Mouse (Mus musculus): ENCODE data around the gene Pld1. TPM values are rescaled to one million over a fixed set of nuclear protein-coding genes. Genes with fewer than 3 reads are reported as not detected.

Gene Pld1
- polyA plus RNA-seq, 1 experiment from 2014 or later = 5.7 TPM

- Histone ChIP-seq H3K9ac (replicated peaks; ENCODE audit: low read depth, low read length) (no peak overlapping the region), H3K27me3 (ENCODE audit: control insufficient read depth, insufficient read depth, low read length) (no peaks in the 10 kb centered on the region), H3K27ac (ENCODE audit: low read depth, low read length) (no peak overlapping the region), H3K4me3 (ENCODE audit: low read depth, low read length) (no peak overlapping the region), H3K36me3 (ENCODE audit: control insufficient read depth, insufficient read depth, low read length) (no peaks in the 10 kb centered on the region), H3K4me1 (ENCODE audit: control insufficient read depth, insufficient read depth, low read length) (no peaks in the 10 kb centered on the region), H3K9me3 (ENCODE audit: control insufficient read depth, low read length) (no peaks in the 10 kb centered on the region), H3K4me2 (ENCODE audit: low read depth, low read length) (no peak overlapping the region)
- 98% methylated on average over 4 of the region's 4 CpGs for WGBS
- no peak for ATAC-seq (ENCODE audit: low read depth)
Measured at GRCm38 (mm10) chr3:28042366-28042765, 103.9 kb downstream of the Pld1 start.

- no peak for ATAC-seq (ENCODE audit: low read depth)
- Histone ChIP-seq H3K9ac (replicated peaks; ENCODE audit: low read depth, low read length) (no peak overlapping the region), H3K27ac (ENCODE audit: low read depth, low read length) (no peak overlapping the region), H3K9me3 (ENCODE audit: control insufficient read depth, low read length) (no peaks in the 10 kb centered on the region), H3K36me3 (ENCODE audit: control insufficient read depth, insufficient read depth, low read length) (no peaks in the 10 kb centered on the region), H3K4me1 (ENCODE audit: control insufficient read depth, insufficient read depth, low read length) (no peaks in the 10 kb centered on the region), H3K4me2 (ENCODE audit: low read depth, low read length) (no peak overlapping the region), H3K27me3 (ENCODE audit: control insufficient read depth, insufficient read depth, low read length) (no peaks in the 10 kb centered on the region), H3K4me3 (ENCODE audit: low read depth, low read length) (no peak overlapping the region)
- WGBS = 75% methylated on average over 5 of the region's 5 CpGs
Measured at GRCm38 (mm10) chr3:28047599-28047998, 109.1 kb downstream of the Pld1 start.

- Histone ChIP-seq H3K4me2 (ENCODE audit: low read depth, low read length) (no peak overlapping the region), H3K36me3 (ENCODE audit: control insufficient read depth, insufficient read depth, low read length) (no peaks in the 10 kb centered on the region), H3K4me3 (ENCODE audit: low read depth, low read length) (no peak overlapping the region), H3K27me3 (ENCODE audit: control insufficient read depth, insufficient read depth, low read length) (no peaks in the 10 kb centered on the region), H3K4me1 (ENCODE audit: control insufficient read depth, insufficient read depth, low read length) (no peaks in the 10 kb centered on the region), H3K9me3 (ENCODE audit: control insufficient read depth, low read length) (no peaks in the 10 kb centered on the region), H3K9ac (replicated peaks; ENCODE audit: low read depth, low read length) (no peak overlapping the region), H3K27ac (ENCODE audit: low read depth, low read length) (no peak overlapping the region)
- 97% methylated on average over 2 of the region's 2 CpGs for WGBS
- ATAC-seq (ENCODE audit: low read depth) = no peak
Measured at GRCm38 (mm10) chr3:28049526-28049925, 111.0 kb downstream of the Pld1 start.

- 91% methylated on average over 4 of the region's 4 CpGs for WGBS
Measured at GRCm38 (mm10) chr3:28053076-28053475, 114.6 kb downstream of the Pld1 start.

GRCm38 (mm10) chr3:28060713-28061112 is 122.2 kb downstream of the Pld1 start:
- H3K4me1 ChIP-seq (ENCODE audit: control insufficient read depth, insufficient read depth, low read length) = no peaks in the 10 kb centered on the region
- no peaks in the 10 kb centered on the region for H3K27me3 ChIP-seq (ENCODE audit: control insufficient read depth, insufficient read depth, low read length)
- no peak overlapping the region for H3K27ac ChIP-seq (ENCODE audit: low read depth, low read length)
- no peaks in the 10 kb centered on the region for H3K9me3 ChIP-seq (ENCODE audit: control insufficient read depth, low read length)
- no peaks in the 10 kb centered on the region for H3K36me3 ChIP-seq (ENCODE audit: control insufficient read depth, insufficient read depth, low read length)
- H3K4me3 ChIP-seq (ENCODE audit: low read depth, low read length) = no peak overlapping the region
- H3K9ac ChIP-seq (replicated peaks; ENCODE audit: low read depth, low read length) = no peak overlapping the region
- WGBS = 65% methylated on average over 4 of the region's 4 CpGs
- no peak overlapping the region for H3K4me2 ChIP-seq (ENCODE audit: low read depth, low read length)
- no peak for ATAC-seq (ENCODE audit: low read depth)

More at GRCm38 (mm10) chr3:28053076-28053475, 114.6 kb downstream of the Pld1 start:
- no peak overlapping the region for H3K27ac ChIP-seq (ENCODE audit: low read depth, low read length)
- no peaks in the 10 kb centered on the region for H3K36me3 ChIP-seq (ENCODE audit: control insufficient read depth, insufficient read depth, low read length)
- H3K4me2 ChIP-seq (ENCODE audit: low read depth, low read length) = no peak overlapping the region
- no peak overlapping the region for H3K4me3 ChIP-seq (ENCODE audit: low read depth, low read length)
- no peaks in the 10 kb centered on the region for H3K27me3 ChIP-seq (ENCODE audit: control insufficient read depth, insufficient read depth, low read length)
- no peaks in the 10 kb centered on the region for H3K9me3 ChIP-seq (ENCODE audit: control insufficient read depth, low read length)
- H3K4me1 ChIP-seq (ENCODE audit: control insufficient read depth, insufficient read depth, low read length) = no peaks in the 10 kb centered on the region
- no peak overlapping the region for H3K9ac ChIP-seq (replicated peaks; ENCODE audit: low read depth, low read length)
- ATAC-seq (ENCODE audit: low read depth) = no peak

GRCm38 (mm10) chr3:28061155-28061554 is 122.7 kb downstream of the Pld1 start:
- no peaks in the 10 kb centered on the region for H3K9me3 ChIP-seq (ENCODE audit: control insufficient read depth, low read length)
- no peaks in the 10 kb centered on the region for H3K4me1 ChIP-seq (ENCODE audit: control insufficient read depth, insufficient read depth, low read length)
- no peak overlapping the region for H3K4me3 ChIP-seq (ENCODE audit: low read depth, low read length)
- no peaks in the 10 kb centered on the region for H3K27me3 ChIP-seq (ENCODE audit: control insufficient read depth, insufficient read depth, low read length)
- no peak for ATAC-seq (ENCODE audit: low read depth)
- no peak overlapping the region for H3K4me2 ChIP-seq (ENCODE audit: low read depth, low read length)
- no peaks in the 10 kb centered on the region for H3K36me3 ChIP-seq (ENCODE audit: control insufficient read depth, insufficient read depth, low read length)
- no peak overlapping the region for H3K27ac ChIP-seq (ENCODE audit: low read depth, low read length)
- no peak overlapping the region for H3K9ac ChIP-seq (replicated peaks; ENCODE audit: low read depth, low read length)

- Histone ChIP-seq H3K27ac (ENCODE audit: low read depth, low read length) (no peak overlapping the region), H3K4me2 (ENCODE audit: low read depth, low read length) (no peak overlapping the region), H3K4me1 (ENCODE audit: control insufficient read depth, insufficient read depth, low read length) (no peaks in the 10 kb centered on the region), H3K36me3 (ENCODE audit: control insufficient read depth, insufficient read depth, low read length) (no peaks in the 10 kb centered on the region), H3K9ac (replicated peaks; ENCODE audit: low read depth, low read length) (no peak overlapping the region), H3K27me3 (ENCODE audit: control insufficient read depth, insufficient read depth, low read length) (no peaks in the 10 kb centered on the region), H3K9me3 (ENCODE audit: control insufficient read depth, low read length) (no peaks in the 10 kb centered on the region), H3K4me3 (ENCODE audit: low read depth, low read length) (no peak overlapping the region)
- 89% methylated on average over 3 of the region's 3 CpGs for WGBS
- no peak for ATAC-seq (ENCODE audit: low read depth)
Measured at GRCm38 (mm10) chr3:28079211-28079610, 140.7 kb downstream of the Pld1 start.

- no peak overlapping the region for H3K4me3 ChIP-seq (ENCODE audit: low read depth, low read length)
- ATAC-seq (ENCODE audit: low read depth) = no peak
- H3K4me2 ChIP-seq (ENCODE audit: low read depth, low read length) = no peak overlapping the region
- H3K4me1 ChIP-seq (ENCODE audit: control insufficient read depth, insufficient read depth, low read length) = no peaks in the 10 kb centered on the region
- no peak overlapping the region for H3K27ac ChIP-seq (ENCODE audit: low read depth, low read length)
- no peaks in the 10 kb centered on the region for H3K27me3 ChIP-seq (ENCODE audit: control insufficient read depth, insufficient read depth, low read length)
- no peaks in the 10 kb centered on the region for H3K9me3 ChIP-seq (ENCODE audit: control insufficient read depth, low read length)
- H3K36me3 ChIP-seq (ENCODE audit: control insufficient read depth, insufficient read depth, low read length) = no peaks in the 10 kb centered on the region
- WGBS = 94% methylated on average over 1 of the region's 1 CpGs
- no peak overlapping the region for H3K9ac ChIP-seq (replicated peaks; ENCODE audit: low read depth, low read length)
Measured at GRCm38 (mm10) chr3:28080116-28080515, 141.6 kb downstream of the Pld1 start.

- no peak for ATAC-seq (ENCODE audit: low read depth)
- no peak overlapping the region for H3K27ac ChIP-seq (ENCODE audit: low read depth, low read length)
- 79% methylated on average over 6 of the region's 6 CpGs for WGBS
Measured at GRCm38 (mm10) chr3:28081012-28081411, 142.5 kb downstream of the Pld1 start.

GRCm38 (mm10) chr3:28083218-28083617 is 144.7 kb downstream of the Pld1 start:
- Histone ChIP-seq H3K4me1 (ENCODE audit: control insufficient read depth, insufficient read depth, low read length) (no peaks in the 10 kb centered on the region), H3K9me3 (ENCODE audit: control insufficient read depth, low read length) (no peaks in the 10 kb centered on the region), H3K36me3 (ENCODE audit: control insufficient read depth, insufficient read depth, low read length) (no peaks in the 10 kb centered on the region), H3K4me3 (ENCODE audit: low read depth, low read length) (no peak overlapping the region), H3K4me2 (ENCODE audit: low read depth, low read length) (no peak overlapping the region), H3K9ac (replicated peaks; ENCODE audit: low read depth, low read length) (no peak overlapping the region), H3K27ac (ENCODE audit: low read depth, low read length) (no peak overlapping the region), H3K27me3 (ENCODE audit: control insufficient read depth, insufficient read depth, low read length) (no peaks in the 10 kb centered on the region)
- no peak for ATAC-seq (ENCODE audit: low read depth)
- WGBS = 85% methylated on average over 3 of the region's 3 CpGs

More at GRCm38 (mm10) chr3:28081012-28081411, 142.5 kb downstream of the Pld1 start:
- no peak overlapping the region for H3K4me3 ChIP-seq (ENCODE audit: low read depth, low read length)
- H3K4me2 ChIP-seq (ENCODE audit: low read depth, low read length) = no peak overlapping the region
- H3K36me3 ChIP-seq (ENCODE audit: control insufficient read depth, insufficient read depth, low read length) = no peaks in the 10 kb centered on the region
- H3K27me3 ChIP-seq (ENCODE audit: control insufficient read depth, insufficient read depth, low read length) = no peaks in the 10 kb centered on the region
- no peaks in the 10 kb centered on the region for H3K9me3 ChIP-seq (ENCODE audit: control insufficient read depth, low read length)
- no peak overlapping the region for H3K9ac ChIP-seq (replicated peaks; ENCODE audit: low read depth, low read length)
- no peaks in the 10 kb centered on the region for H3K4me1 ChIP-seq (ENCODE audit: control insufficient read depth, insufficient read depth, low read length)
